ENCODE assay signal across 7 mouse cellular contexts in genomic region chr19:53105374-53106090, GRCm38 (mm10). TPM values are rescaled to one million over a fixed set of nuclear protein-coding genes. Genes with fewer than 3 reads are reported as not detected.
DNase-seq lines count a peak whose midpoint lies in the region.

No protein-coding gene starts in this region.

- 47% methylated on average over 26 of the region's 26 CpGs for WGBS in heart, embryonic 10.5 days

- H3K27me3 ChIP-seq in heart, embryonic 10.5 days (ENCODE audit: insufficient read depth, poor library complexity, severe bottlenecking), result no peaks in the 10 kb centered on the region

- DNase-seq in NIH3T3 (ENCODE audit: low read depth), result peak; percentile 33
- DNase-seq in adrenal gland, postnatal 14 days, result peak; percentile 94
- peak; percentile 86 for DNase-seq in heart, embryonic 10.5 days (ENCODE audit: low spot score)
- DNase-seq in kidney, postnatal 14 days, result peak; percentile 91
- peak; percentile 88 for DNase-seq in lung, postnatal 36 days
- DNase-seq in frontal cortex, postnatal 14 days (ENCODE audit: low spot score in 2 of 2), result no peak
- DNase-seq in T-cell, adult 2 months (ENCODE audit: low spot score), result no peak

- H3K4me1 ChIP-seq in heart, embryonic 10.5 days, result peaks cover 25% of the 10 kb centered on the region

- H3K4me3 ChIP-seq in heart, embryonic 10.5 days, result peak overlapping the region; percentile 41; the same call in 1 of the 2 replicates

- no peaks in the 10 kb centered on the region for H3K9me3 ChIP-seq in heart, embryonic 10.5 days

- H3K36me3 ChIP-seq in heart, embryonic 10.5 days, result no peaks in the 10 kb centered on the region

- peak overlapping the region; percentile 78; the same call in 1 of the 2 replicates for H3K27ac ChIP-seq in heart, embryonic 10.5 days

RNA-seq across cellular contexts. Expression of gene Add3, which starts 34.7 kb away (rescaled TPM):
- 67.6 and 74.5 TPM in 2 replicates for total RNA-seq in adrenal gland, postnatal 14 days (2021)
- polyA plus RNA-seq in heart, embryonic 10.5 days (2016; fragmentation: Nextera tagmentation; extraction: Ambion mirVana), result 128 and 173 TPM in 2 replicates

Comparison
In these comparisons a context has a peak if more than half of its experiments do, and no peak if none do; other contexts are left out.
1. DNase-seq: peak in NIH3T3 (single experiment), adrenal gland, postnatal 14 days (single experiment), heart, embryonic 10.5 days (single experiment), kidney, postnatal 14 days (single experiment) and lung, postnatal 36 days (single experiment); none in frontal cortex, postnatal 14 days (0 of 2) and T-cell, adult 2 months (single experiment).